Mouse (Mus musculus) R1 (cell line): ENCODE data around the gene Ecsit.

ENCODE experiments used
- DNase-seq: peaks from one replicate; pipeline ENCODE4 v3.0.0-alpha.2; 2018; ENCODE audit warnings: low read depth, low spot score

Ecsit gene

GRCm38 (mm10) chr9:22051161-22051957 lies 33.9 kb downstream of the Ecsit start:
- no peak for DNase-seq

- peak; percentile 90 for DNase-seq
Observed at GRCm38 (mm10) chr9:22050351-22050889, 34.8 kb downstream of the Ecsit start.

- DNase-seq: no peak
Observed at GRCm38 (mm10) chr9:22049721-22050270, 35.4 kb downstream of the Ecsit start.

- DNase-seq: no peak
Observed at GRCm38 (mm10) chr9:22049315-22049714, 35.9 kb downstream of the Ecsit start.

GRCm38 (mm10) chr9:22047329-22047728 lies 37.9 kb downstream of the Ecsit start:
- DNase-seq: no peak

GRCm38 (mm10) chr9:22041832-22042231 lies 43.4 kb downstream of the Ecsit start:
- DNase-seq: peak; percentile 52

GRCm38 (mm10) chr9:22037826-22038225 lies 47.4 kb downstream of the Ecsit start:
- no peak for DNase-seq

GRCm38 (mm10) chr9:22035300-22036044 lies 49.8 kb downstream of the Ecsit start:
- no peak for DNase-seq

GRCm38 (mm10) chr9:22030386-22030785 lies 54.9 kb downstream of the Ecsit start:
- DNase-seq: no peak

- no peak for DNase-seq
Observed at GRCm38 (mm10) chr9:22028467-22028866, 56.8 kb downstream of the Ecsit start.

- no peak for DNase-seq
Observed at GRCm38 (mm10) chr9:22024592-22024991, 60.6 kb downstream of the Ecsit start.
